Mouse (Mus musculus) gonadal fat pad, adult 2 months (tissue): Measurements from ENCODE around the gene Gm21962. TPM values are rescaled to one million over a fixed set of nuclear protein-coding genes. Genes with fewer than 3 reads are reported as not detected.

Experiments used
- DNase-seq: peaks from one replicate; pipeline ENCODE4 v3.0.0-alpha.2; 2012; ENCODE audit warnings: low read depth
- polyA plus RNA-seq: library from polyadenylated mRNA; depleted of rRNA; stranded (reverse); fragments of >200 nt; gene quantifications from 2 replicates; pipeline ENCODE4 v1.2.3, GENCODE M21; 2012; rRNA removed

Gene Gm21962
- polyA plus RNA-seq, 1 experiment = not detected

GRCm38 (mm10) chr3:137716573-137717157, 45.3 kb downstream of the Gm21962 start:
- DNase-seq = no peak

Other genes starting within 250 kb of the Gm21962 start
- 83.8 and 121 TPM in 2 replicates for gene Ddit4l, start 49.9 kb upstream of the Gm21962 start, polyA plus RNA-seq
- gene H2afz, start 193.0 kb downstream of the Gm21962 start, polyA plus RNA-seq = 439 and 698 TPM in 2 replicates
- 7.3 and 8.9 TPM in 2 replicates for gene Dnajb14, start 196.2 kb downstream of the Gm21962 start, polyA plus RNA-seq
- gene Lamtor3, start 247.0 kb downstream of the Gm21962 start, polyA plus RNA-seq = 35.3 and 38.3 TPM in 2 replicates